Mouse (Mus musculus): ENCODE data around the gene 2010300C02Rik. TPM values are rescaled to one million over a fixed set of nuclear protein-coding genes. Genes with fewer than 3 reads are reported as not detected.
A peak's percentile ranks its signal among the peaks of the same experiment; 100 is the strongest.

2010300C02Rik gene
- polyA plus RNA-seq, 1 experiment from 2014 or later: 0.27 TPM

- ATAC-seq: no peak
- Histone ChIP-seq H3K27me3 (replicated peaks) (no peaks in the 10 kb centered on the region; the same call in 1 of the 2 replicates), H3K4me2 (no peak overlapping the region), H3K4me3 (no peak overlapping the region), H3K9me3 (replicated peaks) (no peaks in the 10 kb centered on the region), H3K4me1 (no peaks in the 10 kb centered on the region), H3K9ac (no peak overlapping the region), H3K27ac (no peak overlapping the region), H3K36me3 (no peaks in the 10 kb centered on the region)
- WGBS (ENCODE audit: insufficient replicate concordance): 70% methylated on average over 6 of the region's 6 CpGs
These were observed 11.5 kb downstream of the 2010300C02Rik start for GRCm38 (mm10) chr1:37708270-37708955.

GRCm38 (mm10) chr1:37702326-37702725 lies 17.6 kb downstream of the 2010300C02Rik start:
- H3K4me2 ChIP-seq: no peak overlapping the region
- no peaks in the 10 kb centered on the region for H3K27me3 ChIP-seq (replicated peaks)
- no peaks in the 10 kb centered on the region for H3K36me3 ChIP-seq
- WGBS (ENCODE audit: insufficient replicate concordance): 49% methylated on average over 4 of the region's 4 CpGs
- H3K4me3 ChIP-seq: no peak overlapping the region
- ATAC-seq: no peak
- no peak overlapping the region for H3K9ac ChIP-seq
- no peak overlapping the region for H3K27ac ChIP-seq
- H3K9me3 ChIP-seq (replicated peaks): no peaks in the 10 kb centered on the region
- H3K4me1 ChIP-seq: no peaks in the 10 kb centered on the region

- ATAC-seq: no peak
These were observed 20.9 kb downstream of the 2010300C02Rik start for GRCm38 (mm10) chr1:37698852-37699439.

GRCm38 (mm10) chr1:37698186-37698839 lies 21.6 kb downstream of the 2010300C02Rik start:
- Histone ChIP-seq H3K4me1 (no peaks in the 10 kb centered on the region), H3K36me3 (no peaks in the 10 kb centered on the region), H3K27me3 (replicated peaks) (0 out of 2 replicates have a peak, but pooled peaks cover 13% of the 10 kb centered on the region), H3K27ac (no peak overlapping the region), H3K9me3 (replicated peaks) (no peaks in the 10 kb centered on the region), H3K9ac (no peak overlapping the region), H3K4me2 (no peak overlapping the region), H3K4me3 (no peak overlapping the region)
- WGBS (ENCODE audit: insufficient replicate concordance): 69% methylated on average over 8 of the region's 8 CpGs
- ATAC-seq: no peak

More at GRCm38 (mm10) chr1:37698852-37699439, 20.9 kb downstream of the 2010300C02Rik start:
- H3K9ac ChIP-seq: no peak overlapping the region
- no peaks in the 10 kb centered on the region for H3K4me1 ChIP-seq
- H3K4me2 ChIP-seq: no peak overlapping the region
- no peak overlapping the region for H3K4me3 ChIP-seq
- 50% methylated on average over 5 of the region's 5 CpGs for WGBS (ENCODE audit: insufficient replicate concordance)
- H3K27ac ChIP-seq: no peak overlapping the region
- no peaks in the 10 kb centered on the region for H3K36me3 ChIP-seq
- 0 out of 2 replicates have a peak, but pooled peaks cover 13% of the 10 kb centered on the region for H3K27me3 ChIP-seq (replicated peaks)
- no peaks in the 10 kb centered on the region for H3K9me3 ChIP-seq (replicated peaks)

GRCm38 (mm10) chr1:37696918-37697317 lies 23.0 kb downstream of the 2010300C02Rik start:
- WGBS (ENCODE audit: insufficient replicate concordance): 63% methylated on average over 3 of the region's 3 CpGs
- H3K9ac ChIP-seq: no peak overlapping the region
- no peaks in the 10 kb centered on the region for H3K9me3 ChIP-seq (replicated peaks)
- no peak overlapping the region for H3K4me2 ChIP-seq
- no peaks in the 10 kb centered on the region for H3K4me1 ChIP-seq
- no peak for ATAC-seq
- H3K27ac ChIP-seq: no peak overlapping the region
- H3K36me3 ChIP-seq: no peaks in the 10 kb centered on the region
- H3K27me3 ChIP-seq (replicated peaks): 0 out of 2 replicates have a peak, but pooled peaks cover 13% of the 10 kb centered on the region
- no peak overlapping the region for H3K4me3 ChIP-seq

- Histone ChIP-seq H3K27ac (no peak overlapping the region), H3K27me3 (replicated peaks) (0 out of 2 replicates have a peak, but pooled peaks cover 13% of the 10 kb centered on the region), H3K4me2 (no peak overlapping the region), H3K36me3 (no peaks in the 10 kb centered on the region), H3K4me3 (no peak overlapping the region), H3K4me1 (no peaks in the 10 kb centered on the region), H3K9me3 (replicated peaks) (no peaks in the 10 kb centered on the region), H3K9ac (no peak overlapping the region)
- WGBS (ENCODE audit: insufficient replicate concordance): 64% methylated on average over 9 of the region's 9 CpGs
- ATAC-seq: no peak
These were observed 24.2 kb downstream of the 2010300C02Rik start for GRCm38 (mm10) chr1:37695732-37696131.

GRCm38 (mm10) chr1:37694417-37694816 lies 25.5 kb downstream of the 2010300C02Rik start:
- Histone ChIP-seq H3K27ac (no peak overlapping the region), H3K9ac (no peak overlapping the region), H3K4me3 (no peak overlapping the region), H3K4me1 (no peaks in the 10 kb centered on the region), H3K9me3 (replicated peaks) (no peaks in the 10 kb centered on the region), H3K36me3 (no peaks in the 10 kb centered on the region), H3K27me3 (replicated peaks) (0 out of 2 replicates have a peak, but pooled peaks cover 13% of the 10 kb centered on the region), H3K4me2 (no peak overlapping the region)
- no peak for ATAC-seq
- WGBS (ENCODE audit: insufficient replicate concordance): 38% methylated on average over 8 of the region's 8 CpGs

GRCm38 (mm10) chr1:37691179-37691578 lies 28.7 kb downstream of the 2010300C02Rik start:
- 0 out of 2 replicates have a peak, but pooled peaks cover 15% of the 10 kb centered on the region for H3K27me3 ChIP-seq (replicated peaks)
- H3K4me3 ChIP-seq: no peak overlapping the region
- H3K4me2 ChIP-seq: no peak overlapping the region
- no peaks in the 10 kb centered on the region for H3K9me3 ChIP-seq (replicated peaks)
- WGBS (ENCODE audit: insufficient replicate concordance): 38% methylated on average over 8 of the region's 8 CpGs
- no peak overlapping the region for H3K9ac ChIP-seq
- H3K27ac ChIP-seq: no peak overlapping the region
- H3K36me3 ChIP-seq: no peaks in the 10 kb centered on the region
- H3K4me1 ChIP-seq: no peaks in the 10 kb centered on the region
- 0 out of 2 replicates have a peak, but pooled peaks have one; percentile 44 for ATAC-seq

GRCm38 (mm10) chr1:37690665-37691064 lies 29.2 kb downstream of the 2010300C02Rik start:
- no peak for ATAC-seq
- H3K36me3 ChIP-seq: no peaks in the 10 kb centered on the region
- 59% methylated on average over 5 of the region's 5 CpGs for WGBS (ENCODE audit: insufficient replicate concordance)

GRCm38 (mm10) chr1:37689730-37690129 lies 30.2 kb downstream of the 2010300C02Rik start:
- H3K27me3 ChIP-seq (replicated peaks): 0 out of 2 replicates have a peak, but pooled peaks cover 13% of the 10 kb centered on the region
- no peaks in the 10 kb centered on the region for H3K9me3 ChIP-seq (replicated peaks)
- no peak overlapping the region for H3K27ac ChIP-seq
- no peak overlapping the region for H3K9ac ChIP-seq
- ATAC-seq: no peak
- WGBS (ENCODE audit: insufficient replicate concordance): 72% methylated on average over 6 of the region's 6 CpGs
- H3K4me2 ChIP-seq: no peak overlapping the region
- no peak overlapping the region for H3K4me3 ChIP-seq
- no peaks in the 10 kb centered on the region for H3K36me3 ChIP-seq
- no peaks in the 10 kb centered on the region for H3K4me1 ChIP-seq

More at GRCm38 (mm10) chr1:37690665-37691064, 29.2 kb downstream of the 2010300C02Rik start:
- Histone ChIP-seq H3K9ac (no peak overlapping the region), H3K4me1 (no peaks in the 10 kb centered on the region), H3K27ac (no peak overlapping the region), H3K4me2 (no peak overlapping the region), H3K4me3 (no peak overlapping the region), H3K27me3 (replicated peaks) (0 out of 2 replicates have a peak, but pooled peaks cover 13% of the 10 kb centered on the region), H3K9me3 (replicated peaks) (no peaks in the 10 kb centered on the region)

- H3K9ac ChIP-seq: no peak overlapping the region
- H3K27me3 ChIP-seq (replicated peaks): 0 out of 2 replicates have a peak, but pooled peaks cover 7% of the 10 kb centered on the region
- no peak for ATAC-seq
- no peak overlapping the region for H3K27ac ChIP-seq
- H3K4me2 ChIP-seq: no peak overlapping the region
- H3K36me3 ChIP-seq: no peaks in the 10 kb centered on the region
- H3K4me3 ChIP-seq: no peak overlapping the region
- H3K9me3 ChIP-seq (replicated peaks): no peaks in the 10 kb centered on the region
- no peaks in the 10 kb centered on the region for H3K4me1 ChIP-seq
- WGBS (ENCODE audit: insufficient replicate concordance): 47% methylated on average over 8 of the region's 8 CpGs
These were observed 31.5 kb downstream of the 2010300C02Rik start for GRCm38 (mm10) chr1:37688351-37688750.

GRCm38 (mm10) chr1:37687515-37687914 lies 32.4 kb downstream of the 2010300C02Rik start:
- Histone ChIP-seq H3K27ac (no peak overlapping the region), H3K36me3 (no peaks in the 10 kb centered on the region), H3K9me3 (replicated peaks) (no peaks in the 10 kb centered on the region), H3K4me3 (no peak overlapping the region), H3K4me2 (no peak overlapping the region), H3K4me1 (no peaks in the 10 kb centered on the region), H3K27me3 (replicated peaks) (0 out of 2 replicates have a peak, but pooled peaks cover 7% of the 10 kb centered on the region), H3K9ac (no peak overlapping the region)
- ATAC-seq: no peak
- WGBS (ENCODE audit: insufficient replicate concordance): 78% methylated on average over 5 of the region's 5 CpGs

All from liver, embryonic 12.5 days (tissue).